Mouse (Mus musculus): ENCODE measurements around the gene Sh3glb1. TPM values are rescaled to one million over a fixed set of nuclear protein-coding genes. Genes with fewer than 3 reads are reported as not detected.

The Sh3glb1 gene
- total RNA-seq (2023), result 100 to 1,000 TPM; 117 to 125 TPM

GRCm38 (mm10) chr3:144719901-144720747 is at the start of gene Sh3glb1:
Sh3glb1 (minus strand) TSS chr3:144720335.

GRCm38 (mm10) chr3:144760592-144761309 is 40.6 kb upstream of the Sh3glb1 start, which contains the start of gene Clca3a1:
Clca3a1 (minus strand) TSS chr3:144760977.

Other genes starting within 250 kb of the Sh3glb1 start
- gene Hs2st1, start 150.2 kb downstream of the Sh3glb1 start, total RNA-seq (2023), result 10 to 100 TPM; 13.7 to 17.6 TPM
- 100 to 1,000 TPM; 127 to 129 TPM for gene Selenof, start 150.0 kb downstream of the Sh3glb1 start, total RNA-seq (2023)
- not detected for gene Clca3a1, start 40.6 kb upstream of the Sh3glb1 start, total RNA-seq (2023)
- not detected for gene Clca3a2, start 99.2 kb upstream of the Sh3glb1 start, total RNA-seq (2023)
- gene Clca3b, start 129.0 kb upstream of the Sh3glb1 start, total RNA-seq (2023), result not detected
- not detected for gene Clca4b, start 212.2 kb upstream of the Sh3glb1 start, total RNA-seq (2023)